Mouse (Mus musculus): ENCODE measurements around the gene Ptcd2. TPM values are rescaled to one million over a fixed set of nuclear protein-coding genes. Genes with fewer than 3 reads are reported as not detected.
"Not testable (repeated sequence)": the region's sequence is repeated elsewhere in the genome, so short reads cannot be mapped to it uniquely, and the experiment has no call there.

Gene Ptcd2
- polyA plus RNA-seq, 1 experiment from 2014 or later: 44.1 TPM

- DNase-seq (ENCODE audit: low spot score): peak; percentile 65
- Histone ChIP-seq H3K9me3 (ENCODE audit: control insufficient read depth, low read length) (no peaks in the 10 kb centered on the region), H3K27ac (replicated peaks; ENCODE audit: low read depth, low read length) (no peak overlapping the region), H3K27me3 (replicated peaks; ENCODE audit: control insufficient read depth, insufficient read depth, low read length) (no peaks in the 10 kb centered on the region), H3K4me3 (ENCODE audit: low read depth, low read length) (no peak overlapping the region), H3K4me1 (ENCODE audit: control insufficient read depth, insufficient read depth, low read length) (no peaks in the 10 kb centered on the region), H3K9ac (ENCODE audit: low read depth, low read length) (no peak overlapping the region), H3K36me3 (ENCODE audit: control insufficient read depth, insufficient read depth, low read length) (peaks cover 73% of the 10 kb centered on the region), H3K4me2 (ENCODE audit: low read depth, low read length) (no peak overlapping the region)
- ATAC-seq (ENCODE audit: low read depth): peak; percentile 80; the same call in 1 of the 2 replicates
- WGBS: 68% methylated on average over 7 of the region's 7 CpGs
Measured at GRCm38 (mm10) chr13:99323632-99324336, 20.7 kb downstream of the Ptcd2 start.

GRCm38 (mm10) chr13:99322915-99323314 is 21.6 kb downstream of the Ptcd2 start:
- H3K4me3 ChIP-seq (ENCODE audit: low read depth, low read length); H3K4me1 ChIP-seq (ENCODE audit: control insufficient read depth, insufficient read depth, low read length); H3K9me3 ChIP-seq (ENCODE audit: control insufficient read depth, low read length); H3K27ac ChIP-seq (replicated peaks; ENCODE audit: low read depth, low read length); H3K4me2 ChIP-seq (ENCODE audit: low read depth, low read length); ATAC-seq (ENCODE audit: low read depth); H3K27me3 ChIP-seq (replicated peaks; ENCODE audit: control insufficient read depth, insufficient read depth, low read length); H3K9ac ChIP-seq (ENCODE audit: low read depth, low read length); DNase-seq (ENCODE audit: low spot score): not testable (repeated sequence)
- WGBS: 79% methylated on average over 11 of the region's 13 CpGs
- peaks cover 71% of the 10 kb centered on the region for H3K36me3 ChIP-seq (ENCODE audit: control insufficient read depth, insufficient read depth, low read length)

GRCm38 (mm10) chr13:99320453-99320852 is 24.1 kb downstream of the Ptcd2 start:
- H3K4me1 ChIP-seq (ENCODE audit: control insufficient read depth, insufficient read depth, low read length): no peaks in the 10 kb centered on the region
- H3K27ac ChIP-seq (replicated peaks; ENCODE audit: low read depth, low read length): no peak overlapping the region
- no peak overlapping the region for H3K4me2 ChIP-seq (ENCODE audit: low read depth, low read length)
- no peak for ATAC-seq (ENCODE audit: low read depth)
- WGBS: 91% methylated on average over 7 of the region's 7 CpGs
- H3K9ac ChIP-seq (ENCODE audit: low read depth, low read length): no peak overlapping the region
- H3K4me3 ChIP-seq (ENCODE audit: low read depth, low read length): no peak overlapping the region
- H3K27me3 ChIP-seq (replicated peaks; ENCODE audit: control insufficient read depth, insufficient read depth, low read length): no peaks in the 10 kb centered on the region
- H3K9me3 ChIP-seq (ENCODE audit: control insufficient read depth, low read length): no peaks in the 10 kb centered on the region
- no peak for DNase-seq (ENCODE audit: low spot score)
- peaks cover 49% of the 10 kb centered on the region for H3K36me3 ChIP-seq (ENCODE audit: control insufficient read depth, insufficient read depth, low read length)

- Histone ChIP-seq H3K4me1 (ENCODE audit: control insufficient read depth, insufficient read depth, low read length) (no peaks in the 10 kb centered on the region), H3K36me3 (ENCODE audit: control insufficient read depth, insufficient read depth, low read length) (peaks cover 29% of the 10 kb centered on the region), H3K4me3 (ENCODE audit: low read depth, low read length) (no peak overlapping the region), H3K27ac (replicated peaks; ENCODE audit: low read depth, low read length) (no peak overlapping the region), H3K9me3 (ENCODE audit: control insufficient read depth, low read length) (no peaks in the 10 kb centered on the region), H3K27me3 (replicated peaks; ENCODE audit: control insufficient read depth, insufficient read depth, low read length) (no peaks in the 10 kb centered on the region), H3K9ac (ENCODE audit: low read depth, low read length) (no peak overlapping the region), H3K4me2 (ENCODE audit: low read depth, low read length) (no peak overlapping the region)
- no peak for ATAC-seq (ENCODE audit: low read depth)
- 56% methylated on average over 4 of the region's 4 CpGs for WGBS
- no peak for DNase-seq (ENCODE audit: low spot score)
Measured at GRCm38 (mm10) chr13:99317058-99317457, 27.4 kb downstream of the Ptcd2 start.

- Histone ChIP-seq H3K27me3 (replicated peaks; ENCODE audit: control insufficient read depth, insufficient read depth, low read length) (no peaks in the 10 kb centered on the region), H3K4me1 (ENCODE audit: control insufficient read depth, insufficient read depth, low read length) (no peaks in the 10 kb centered on the region), H3K9me3 (ENCODE audit: control insufficient read depth, low read length) (no peaks in the 10 kb centered on the region), H3K9ac (ENCODE audit: low read depth, low read length) (no peak overlapping the region), H3K4me2 (ENCODE audit: low read depth, low read length) (no peak overlapping the region), H3K27ac (replicated peaks; ENCODE audit: low read depth, low read length) (no peak overlapping the region), H3K36me3 (ENCODE audit: control insufficient read depth, insufficient read depth, low read length) (peaks cover 26% of the 10 kb centered on the region), H3K4me3 (ENCODE audit: low read depth, low read length) (no peak overlapping the region)
- ATAC-seq (ENCODE audit: low read depth) (no peak), DNase-seq (ENCODE audit: low spot score) (no peak)
- WGBS: 86% methylated on average over 6 of the region's 6 CpGs
Measured at GRCm38 (mm10) chr13:99316366-99316765, 28.1 kb downstream of the Ptcd2 start.

GRCm38 (mm10) chr13:99314657-99315181 is 29.8 kb downstream of the Ptcd2 start:
- Histone ChIP-seq H3K27ac (replicated peaks; ENCODE audit: low read depth, low read length) (no peak overlapping the region), H3K4me2 (ENCODE audit: low read depth, low read length) (no peak overlapping the region), H3K9me3 (ENCODE audit: control insufficient read depth, low read length) (no peaks in the 10 kb centered on the region), H3K9ac (ENCODE audit: low read depth, low read length) (no peak overlapping the region), H3K36me3 (ENCODE audit: control insufficient read depth, insufficient read depth, low read length) (peaks cover 11% of the 10 kb centered on the region), H3K4me3 (ENCODE audit: low read depth, low read length) (no peak overlapping the region), H3K4me1 (ENCODE audit: control insufficient read depth, insufficient read depth, low read length) (no peaks in the 10 kb centered on the region), H3K27me3 (replicated peaks; ENCODE audit: control insufficient read depth, insufficient read depth, low read length) (no peaks in the 10 kb centered on the region)
- 51% methylated on average over 15 of the region's 15 CpGs for WGBS
- ATAC-seq (ENCODE audit: low read depth) (no peak), DNase-seq (ENCODE audit: low spot score) (no peak)

GRCm38 (mm10) chr13:99314098-99314497 is 30.4 kb downstream of the Ptcd2 start:
- no peaks in the 10 kb centered on the region for H3K27me3 ChIP-seq (replicated peaks; ENCODE audit: control insufficient read depth, insufficient read depth, low read length)
- WGBS: 86% methylated on average over 5 of the region's 5 CpGs
- no peak overlapping the region for H3K27ac ChIP-seq (replicated peaks; ENCODE audit: low read depth, low read length)
- H3K4me2 ChIP-seq (ENCODE audit: low read depth, low read length): no peak overlapping the region
- H3K9ac ChIP-seq (ENCODE audit: low read depth, low read length): no peak overlapping the region
- H3K36me3 ChIP-seq (ENCODE audit: control insufficient read depth, insufficient read depth, low read length): peaks cover 5% of the 10 kb centered on the region; the same call in 1 of the 2 replicates
- DNase-seq (ENCODE audit: low spot score): no peak
- no peaks in the 10 kb centered on the region for H3K9me3 ChIP-seq (ENCODE audit: control insufficient read depth, low read length)
- no peak for ATAC-seq (ENCODE audit: low read depth)
- no peaks in the 10 kb centered on the region for H3K4me1 ChIP-seq (ENCODE audit: control insufficient read depth, insufficient read depth, low read length)
- H3K4me3 ChIP-seq (ENCODE audit: low read depth, low read length): no peak overlapping the region

GRCm38 (mm10) chr13:99308393-99308792 is 36.1 kb downstream of the Ptcd2 start:
- no peak for DNase-seq (ENCODE audit: low spot score)
- peak overlapping the region; percentile 21 for H3K27ac ChIP-seq (replicated peaks; ENCODE audit: low read depth, low read length)

GRCm38 (mm10) chr13:99307930-99308359 is 36.6 kb downstream of the Ptcd2 start:
- H3K4me1 ChIP-seq (ENCODE audit: control insufficient read depth, insufficient read depth, low read length): peaks cover 16% of the 10 kb centered on the region
- no peaks in the 10 kb centered on the region for H3K36me3 ChIP-seq (ENCODE audit: control insufficient read depth, insufficient read depth, low read length)
- H3K4me2 ChIP-seq (ENCODE audit: low read depth, low read length): no peak overlapping the region
- H3K9me3 ChIP-seq (ENCODE audit: control insufficient read depth, low read length): no peaks in the 10 kb centered on the region
- DNase-seq (ENCODE audit: low spot score) (peak; percentile 86), ATAC-seq (ENCODE audit: low read depth) (no peak)
- H3K27ac ChIP-seq (replicated peaks; ENCODE audit: low read depth, low read length): peak overlapping the region; percentile 21; the same call in 1 of the 2 replicates
- WGBS: 57% methylated on average over 5 of the region's 5 CpGs
- H3K4me3 ChIP-seq (ENCODE audit: low read depth, low read length): no peak overlapping the region
- no peaks in the 10 kb centered on the region for H3K27me3 ChIP-seq (replicated peaks; ENCODE audit: control insufficient read depth, insufficient read depth, low read length)
- H3K9ac ChIP-seq (ENCODE audit: low read depth, low read length): no peak overlapping the region

More at GRCm38 (mm10) chr13:99308393-99308792, 36.1 kb downstream of the Ptcd2 start:
- Histone ChIP-seq H3K4me2 (ENCODE audit: low read depth, low read length) (no peak overlapping the region), H3K4me3 (ENCODE audit: low read depth, low read length) (no peak overlapping the region), H3K36me3 (ENCODE audit: control insufficient read depth, insufficient read depth, low read length) (no peaks in the 10 kb centered on the region), H3K9ac (ENCODE audit: low read depth, low read length) (no peak overlapping the region), H3K27me3 (replicated peaks; ENCODE audit: control insufficient read depth, insufficient read depth, low read length) (no peaks in the 10 kb centered on the region), H3K4me1 (ENCODE audit: control insufficient read depth, insufficient read depth, low read length) (peaks cover 14% of the 10 kb centered on the region), H3K9me3 (ENCODE audit: control insufficient read depth, low read length) (no peaks in the 10 kb centered on the region)
- no peak for ATAC-seq (ENCODE audit: low read depth)
- WGBS: 85% methylated on average over 8 of the region's 8 CpGs

All from embryonic facial prominence, embryonic 14.5 days (tissue).